Mouse (Mus musculus) left cerebral cortex, adult 6 months (tissue): Measurements from ENCODE around the gene Gm21627. TPM values are rescaled to one million over a fixed set of nuclear protein-coding genes. Genes with fewer than 3 reads are reported as not detected.

Experiments
- long read RNA-seq, 2 experiments: library from polyadenylated mRNA; unstranded; transcript quantifications; one replicate each; pipeline ENCODE4 v2.0.0; 2019 to 2020
- polyA plus RNA-seq: library from polyadenylated mRNA; unstranded; fragments of <200 nt; fragmentation: Nextera tagmentation; gene quantifications from 2 replicates; pipeline ENCODE4 v1.2.3, GENCODE M21; 2021

Gm21627 gene
- polyA plus RNA-seq: not detected in 2 replicates
- long read RNA-seq, experiment 1: 0 reads
- long read RNA-seq, experiment 2: 0 reads

DNA sequence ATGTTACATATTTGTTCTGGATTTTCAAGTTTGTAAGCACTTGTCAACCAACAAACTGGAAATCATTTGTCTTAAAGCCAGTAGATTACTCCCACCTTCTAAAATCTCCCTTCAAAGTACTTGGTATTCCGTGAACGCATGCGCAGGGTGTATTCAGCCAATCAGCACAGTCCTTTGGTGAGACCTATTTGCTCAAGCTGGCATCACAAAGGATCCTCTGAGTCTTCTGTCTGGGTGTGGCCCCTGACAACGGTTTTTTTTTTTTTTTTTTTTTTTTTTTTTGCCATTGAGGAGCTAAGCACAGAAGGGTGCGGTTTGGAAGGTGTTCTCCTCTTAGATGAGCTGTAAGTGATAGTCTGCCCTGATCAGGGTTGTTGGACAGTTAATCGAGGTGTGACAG lies at the start of gene Gm21627:
TSS of gene Gm21627 (plus strand) at position 301 of the 400 bp plus-strand sequence.

